Mouse (Mus musculus): ENCODE measurements around the gene Jade1. TPM values are rescaled to one million over a fixed set of nuclear protein-coding genes. Genes with fewer than 3 reads are reported as not detected.

Jade1 gene
- polyA plus RNA-seq, 1 experiment: 31.3 TPM

GRCm38 (mm10) chr3:41547289-41547688 lies 8.2 kb upstream of the Jade1 start:
- no peak for DNase-seq (ENCODE audit: extremely low spot score in 1 of 2, low spot score in 1 of 2)

- DNase-seq (ENCODE audit: extremely low spot score in 1 of 2, low spot score in 1 of 2): no peak
Measured at GRCm38 (mm10) chr3:41548238-41548637, 7.3 kb upstream of the Jade1 start.

GRCm38 (mm10) chr3:41551671-41552070 lies 3.9 kb upstream of the Jade1 start:
- DNase-seq (ENCODE audit: extremely low spot score in 1 of 2, low spot score in 1 of 2): no peak

- DNase-seq (ENCODE audit: extremely low spot score in 1 of 2, low spot score in 1 of 2): no peak
Measured at GRCm38 (mm10) chr3:41552777-41553548, 2.6 kb upstream of the Jade1 start.

DNA sequence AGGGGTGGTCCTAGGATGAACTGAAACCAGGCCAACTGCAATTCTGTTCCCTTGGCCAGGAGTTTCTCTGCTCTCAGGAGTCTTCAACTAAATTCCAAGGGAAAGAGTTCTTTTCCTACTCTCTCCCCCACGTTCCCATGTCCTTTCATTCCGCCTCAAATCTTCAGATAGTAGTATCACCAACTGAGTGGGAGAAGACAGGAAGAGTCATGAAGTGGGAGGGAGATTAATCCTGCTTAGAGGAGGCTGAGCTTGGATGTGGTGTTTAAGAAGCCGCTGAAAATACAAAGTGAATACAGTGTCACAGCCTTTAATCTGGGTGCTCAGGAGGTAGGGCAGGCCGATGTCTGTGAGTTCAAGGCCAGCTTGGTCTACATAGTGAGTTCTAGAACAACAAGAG lies 1.9 kb upstream of the Jade1 start:
- DNase-seq (ENCODE audit: extremely low spot score in 1 of 2, low spot score in 1 of 2): peak in 1 of 2 experiments; percentile 23

- no peak for DNase-seq (ENCODE audit: extremely low spot score in 1 of 2, low spot score in 1 of 2)
Measured at GRCm38 (mm10) chr3:41554480-41555475, 753 bp upstream of the Jade1 start.

DNA sequence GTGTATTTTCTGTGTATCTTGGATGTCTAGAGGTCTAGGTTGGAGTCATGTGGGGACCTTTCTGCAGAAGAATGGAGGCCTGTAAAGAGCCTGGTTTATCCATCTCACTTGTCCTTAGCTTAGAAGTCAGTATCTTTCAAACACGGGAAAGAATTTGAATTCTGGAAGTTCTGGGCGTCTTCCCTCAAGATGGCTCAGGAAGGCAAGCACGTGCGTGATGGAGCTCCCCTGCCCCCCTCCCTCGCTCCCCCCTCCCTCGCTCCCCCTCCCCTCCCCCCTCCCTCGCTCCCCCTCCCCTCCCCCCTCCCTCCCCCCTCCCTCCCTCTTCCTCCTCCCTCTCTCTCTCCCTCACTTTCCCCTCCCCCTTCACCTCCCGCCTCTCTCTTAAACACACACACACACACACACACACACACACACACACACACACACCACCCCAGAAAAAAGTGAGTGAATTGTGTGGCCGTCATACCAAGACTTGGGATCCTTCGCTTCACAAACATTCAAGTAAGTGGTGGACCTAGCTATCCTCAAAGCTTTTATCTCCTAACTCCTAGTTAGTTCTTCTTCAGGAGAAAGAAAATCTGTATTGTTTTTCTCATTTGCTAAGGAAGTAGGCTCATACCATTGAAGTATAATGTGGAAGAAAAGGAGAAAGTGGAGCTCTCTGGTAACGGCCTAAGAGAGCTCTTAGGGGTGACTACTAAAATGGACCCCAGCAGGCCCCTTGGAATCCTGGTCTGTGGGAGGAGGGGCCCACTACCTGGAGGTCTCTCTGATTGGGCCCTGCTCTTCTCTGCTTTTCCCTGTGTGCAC lies 1.1 kb downstream of the Jade1 start:
- DNase-seq (ENCODE audit: extremely low spot score in 1 of 2, low spot score in 1 of 2): no peak

- DNase-seq (ENCODE audit: extremely low spot score in 1 of 2, low spot score in 1 of 2): no peak
Measured at GRCm38 (mm10) chr3:41557267-41557995, 1.9 kb downstream of the Jade1 start.

DNA sequence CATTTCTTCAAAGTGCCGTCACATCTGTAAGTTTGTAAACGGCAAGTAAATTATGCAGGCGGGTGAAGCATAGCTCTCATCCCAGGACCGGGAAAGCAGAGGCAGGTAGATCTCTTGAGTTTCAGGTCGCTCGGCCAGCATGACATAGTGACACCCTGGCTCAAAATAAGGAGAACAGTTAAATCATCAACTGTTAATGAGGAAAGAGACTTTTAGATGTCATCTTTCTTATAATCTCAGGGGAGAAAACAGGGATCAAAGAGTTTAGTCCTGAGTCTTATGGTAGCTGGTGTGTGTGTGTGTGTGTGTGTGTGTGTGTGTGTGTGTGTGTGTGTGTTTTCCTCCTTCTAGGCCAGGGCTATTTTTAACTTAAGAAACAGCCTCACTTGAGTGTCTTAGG lies 5.0 kb downstream of the Jade1 start:
- DNase-seq (ENCODE audit: extremely low spot score in 1 of 2, low spot score in 1 of 2): no peak

DNA sequence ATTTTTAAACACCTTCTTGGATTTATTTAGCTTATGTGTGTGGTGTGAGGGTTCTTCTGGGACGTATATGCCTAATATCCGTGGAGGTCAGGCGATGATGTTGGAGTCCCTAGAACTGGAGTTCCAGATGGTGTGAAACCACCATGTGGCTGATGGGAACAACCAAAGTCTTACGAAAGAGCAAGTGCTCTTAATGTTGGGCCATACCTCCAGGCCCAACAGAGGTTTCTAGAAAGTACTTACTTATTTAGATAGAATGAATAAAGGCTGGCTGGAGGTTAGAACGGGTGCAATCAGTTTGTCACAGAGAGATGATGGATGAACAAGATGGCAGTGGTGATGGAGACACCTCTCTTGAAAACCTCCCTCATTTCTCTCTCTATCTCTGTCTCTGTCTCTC lies 6.3 kb downstream of the Jade1 start:
- DNase-seq (ENCODE audit: extremely low spot score in 1 of 2, low spot score in 1 of 2): no peak

- peak; percentile 42 to 76 for DNase-seq (ENCODE audit: extremely low spot score in 1 of 2, low spot score in 1 of 2)
Measured at GRCm38 (mm10) chr3:41563211-41563931, 7.8 kb downstream of the Jade1 start.

DNA sequence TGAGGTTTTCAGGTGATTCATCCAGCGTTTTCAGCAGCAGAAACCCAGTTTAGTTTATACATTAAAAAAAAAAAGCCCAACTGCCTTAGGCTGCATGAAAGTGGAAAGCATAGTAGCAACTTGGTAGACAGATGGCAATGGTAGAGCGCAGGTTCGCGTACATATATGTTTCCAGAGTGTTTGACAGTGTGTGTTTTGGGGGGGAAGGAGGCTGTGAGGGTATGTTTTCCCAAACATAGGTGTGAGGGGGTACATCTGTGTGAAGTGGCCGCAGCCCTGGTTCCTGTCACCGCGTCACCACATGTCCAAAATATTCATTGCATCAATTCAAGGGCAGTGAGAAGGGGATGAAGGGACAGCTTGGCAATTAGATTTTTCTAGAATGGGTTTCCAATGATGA lies 8.5 kb downstream of the Jade1 start:
- DNase-seq (ENCODE audit: extremely low spot score in 1 of 2, low spot score in 1 of 2): peak in 1 of 2 experiments; percentile 42

DNA sequence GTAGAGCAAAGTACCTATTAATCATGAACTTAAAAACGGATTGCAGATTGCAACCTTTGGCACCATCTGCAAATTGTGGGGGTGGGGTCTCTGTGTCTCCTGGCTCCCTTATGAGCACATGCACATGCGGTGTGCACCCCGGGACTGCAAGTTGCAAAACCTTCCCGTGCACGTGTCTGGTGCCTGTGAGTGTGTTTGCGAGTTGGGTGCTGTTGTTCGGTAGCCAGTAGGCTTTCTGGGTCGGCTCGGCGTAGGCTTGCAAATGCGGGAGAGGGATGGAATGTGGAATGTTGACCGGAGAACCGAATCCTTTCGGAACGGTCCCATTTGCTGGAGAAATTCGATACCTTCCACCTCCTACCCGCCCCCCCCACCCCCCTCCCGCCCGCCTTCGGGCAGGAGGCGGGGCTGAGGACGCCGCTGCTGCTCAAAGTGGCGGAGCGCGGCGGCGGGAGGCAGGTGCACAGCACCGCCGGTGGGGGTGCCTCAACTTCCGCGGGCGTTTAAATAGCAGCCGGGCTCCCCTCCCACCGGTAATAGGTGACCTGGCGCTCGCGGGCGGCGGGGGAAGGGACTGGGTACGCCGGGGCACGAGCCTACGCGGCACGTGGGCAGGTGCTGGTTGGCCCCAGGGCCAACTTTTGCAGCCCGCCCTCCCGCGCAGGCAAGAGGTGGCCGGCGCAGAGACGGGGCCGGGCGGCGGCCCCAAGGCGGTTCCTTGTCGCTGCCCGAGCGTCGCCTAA lies 9.1 kb downstream of the Jade1 start:
- DNase-seq (ENCODE audit: extremely low spot score in 1 of 2, low spot score in 1 of 2): peak; percentile 51 to 65

- DNase-seq (ENCODE audit: extremely low spot score in 1 of 2, low spot score in 1 of 2): peak; percentile 73 to 88
Measured at GRCm38 (mm10) chr3:41565410-41565823, 9.9 kb downstream of the Jade1 start.

- peak; percentile 57 to 85 for DNase-seq (ENCODE audit: extremely low spot score in 1 of 2, low spot score in 1 of 2)
Measured at GRCm38 (mm10) chr3:41565955-41566354, 10.4 kb downstream of the Jade1 start.

- no peak for DNase-seq (ENCODE audit: extremely low spot score in 1 of 2, low spot score in 1 of 2)
Measured at GRCm38 (mm10) chr3:41569943-41570342, 14.4 kb downstream of the Jade1 start.

DNA sequence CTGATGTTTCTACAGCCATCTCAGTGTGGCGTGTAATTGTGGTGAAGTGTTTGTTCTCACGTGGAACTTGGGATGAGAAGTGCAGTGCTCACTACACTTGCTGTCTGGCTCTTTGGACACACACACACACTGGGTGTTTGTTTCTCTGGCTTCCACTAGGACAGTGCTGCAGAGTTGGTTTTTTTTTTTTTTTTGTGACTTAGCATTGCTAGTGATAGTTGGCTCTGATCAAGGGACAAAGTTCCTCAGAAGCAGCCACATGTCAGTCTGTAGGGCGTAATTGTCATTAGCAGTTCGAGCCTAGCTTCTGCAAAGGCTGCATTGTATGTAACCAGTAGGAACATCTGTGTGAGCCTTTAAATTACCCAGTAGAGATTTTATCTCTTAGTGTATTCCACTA lies 16.6 kb downstream of the Jade1 start:
- DNase-seq (ENCODE audit: extremely low spot score in 1 of 2, low spot score in 1 of 2): no peak

DNA sequence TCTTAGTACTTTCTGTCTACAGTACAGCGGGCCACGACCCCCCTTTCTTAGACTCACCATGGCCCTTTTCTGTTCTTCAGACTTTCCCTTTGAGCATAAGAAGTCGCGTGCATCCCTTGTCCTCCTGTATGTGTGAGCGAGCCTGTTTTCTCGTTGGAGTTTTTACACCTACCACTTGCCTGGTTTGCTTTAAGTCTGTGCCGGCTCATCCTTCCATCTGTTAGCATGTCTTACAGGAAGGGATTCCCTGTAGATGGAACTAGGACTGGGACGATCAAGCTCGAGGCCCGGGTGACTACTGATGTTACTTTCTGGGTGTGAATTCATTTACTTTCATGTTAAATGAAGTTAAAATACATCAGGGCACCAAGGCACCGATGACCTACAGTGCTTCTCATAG lies 17.4 kb downstream of the Jade1 start:
- DNase-seq (ENCODE audit: extremely low spot score in 1 of 2, low spot score in 1 of 2): no peak

DNA sequence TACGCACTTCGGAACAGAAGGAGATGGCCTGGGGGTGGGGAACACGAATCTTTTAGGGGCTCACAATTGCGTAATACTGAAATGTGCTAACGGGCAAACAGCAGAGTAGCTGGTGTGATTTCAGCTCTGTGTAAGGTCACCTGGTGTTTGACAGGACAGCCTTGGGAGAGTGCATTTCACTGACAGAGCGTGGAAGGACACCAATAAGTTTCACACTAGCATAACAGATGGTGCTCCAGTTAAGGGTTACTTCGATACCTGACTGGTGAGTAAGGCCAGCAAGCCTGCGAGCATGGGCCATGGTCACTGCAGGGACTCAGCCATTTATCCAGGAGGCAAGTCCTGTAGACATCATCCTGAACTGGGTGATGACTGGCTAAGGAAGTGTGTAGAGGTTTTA lies 18.7 kb downstream of the Jade1 start:
- no peak for DNase-seq (ENCODE audit: extremely low spot score in 1 of 2, low spot score in 1 of 2)

Measured in frontal cortex, adult 2 months (tissue).